Mouse (Mus musculus) forebrain, postnatal 0 days (tissue): Measurements from ENCODE around the gene Ccr9. TPM values are rescaled to one million over a fixed set of nuclear protein-coding genes. Genes with fewer than 3 reads are reported as not detected.
A peak's percentile ranks its signal among the peaks of the same experiment; 100 is the strongest.

Experiments
- ATAC-seq: fragments of 200-750 bp; cut with Nextera tagmentation; 2 replicates; pipeline ENCODE4 v1.8.0; 2017; ENCODE audit warnings: mild to moderate bottlenecking, moderate library complexity
- DNase-seq: peaks from one replicate; pipeline ENCODE4 v3.0.0-alpha.2; 2015
- H3K27ac ChIP-seq: fragments of 300-500 bp; sonication (generic); 2 replicates; pipeline ENCODE4 v1.5.1; 2014; ENCODE audit warnings: low read depth, mild to moderate bottlenecking, antibody characterized with exemption, low read length, moderate library complexity, mixed read lengths
- H3K27me3 ChIP-seq: fragments of 300-500 bp; sonication (generic); 2 replicates; pipeline ENCODE4 v1.6.1; 2014; ENCODE audit warnings: mild to moderate bottlenecking, low read length, mixed read lengths; ENCODE audit not compliant: insufficient read depth
- H3K36me3 ChIP-seq: fragments of 300-500 bp; sonication (generic); 2 replicates; pipeline ENCODE4 v1.6.1; 2014; ENCODE audit warnings: mild to moderate bottlenecking, moderate library complexity; ENCODE audit not compliant: insufficient read depth
- H3K4me1 ChIP-seq: fragments of 300-500 bp; sonication (generic); 2 replicates; pipeline ENCODE4 v1.6.1; 2014; ENCODE audit warnings: antibody characterized with exemption; ENCODE audit not compliant: insufficient read depth
- H3K4me2 ChIP-seq: fragments of 300-500 bp; sonication (generic); 2 replicates; pipeline ENCODE4 v1.6.1; 2014; ENCODE audit warnings: low read depth, mild to moderate bottlenecking, moderate library complexity
- H3K4me3 ChIP-seq: fragments of 300-500 bp; sonication (generic); 2 replicates; pipeline ENCODE4 v1.5.1; 2014; ENCODE audit warnings: low read depth, low read length, mixed read lengths
- H3K9ac ChIP-seq: fragments of 300-500 bp; sonication (generic); 2 replicates; pipeline ENCODE4 v1.6.1; 2014; ENCODE audit warnings: mild to moderate bottlenecking
- H3K9me3 ChIP-seq: fragments of 300-500 bp; sonication (generic); 2 replicates; pipeline ENCODE4 v1.6.1; 2016; ENCODE audit warnings: low read length
- CTCF ChIP-seq: sonication (generic); IDR thresholded peaks from 2 replicates; pipeline ENCODE4 v1.5.1; 2016; ENCODE audit warnings: antibody characterized with exemption, control low read depth, low read depth
- WGBS: fragments of 180-500 bp; shearing (Covaris S2); extraction: QIAGEN DNeasy Blood & Tissue Kit; methylation state at CpG from one replicate; pipeline ENCODE4 v1.1.7; 2014; 5-methylcytosine and 5-hydroxymethylcytosine counted together
- polyA plus RNA-seq: library from polyadenylated mRNA; unstranded; fragments of >200 nt; fragmentation: Nextera tagmentation; extraction: Ambion mirVana; gene quantifications from 2 replicates; pipeline ENCODE4 v1.2.1, GENCODE M21; 2015
- total RNA-seq: library from RNA; depleted of rRNA; stranded (reverse); fragments of >200 nt; gene quantifications from 2 replicates; pipeline ENCODE4 v1.2.3, GENCODE M21; 2014

Gene Ccr9
- total and polyA plus RNA-seq, 2 experiments from 2014 or later, result 0.34 to 0.52 TPM

GRCm38 (mm10) chr9:123679198-123679597, 959 bp downstream of the Ccr9 start:
- WGBS, result 30% methylated on average over 2 of the region's 2 CpGs
- Histone ChIP-seq H3K27ac (no peak overlapping the region), H3K4me3 (peak overlapping the region; percentile 39; the same call in 1 of the 2 replicates), H3K27me3 (peaks cover 37% of the 10 kb centered on the region), H3K4me2 (peak overlapping the region; percentile 74), H3K4me1 (peaks cover 6% of the 10 kb centered on the region; the same call in 1 of the 2 replicates), H3K9ac (no peak overlapping the region), H3K36me3 (no peaks in the 10 kb centered on the region), H3K9me3 (no peaks in the 10 kb centered on the region)
- TF ChIP-seq CTCF, result no peak
- DNase-seq, result no peak
- ATAC-seq, result no peak

GRCm38 (mm10) chr9:123683704-123684103, 5.5 kb downstream of the Ccr9 start:
- H3K36me3 ChIP-seq, result no peaks in the 10 kb centered on the region
- WGBS, result 64% methylated on average over 3 of the region's 3 CpGs
- H3K4me2 ChIP-seq, result no peak overlapping the region
- DNase-seq (no peak), ATAC-seq (no peak)
- H3K27ac ChIP-seq, result no peak overlapping the region
- no peak overlapping the region for H3K4me3 ChIP-seq
- no peak overlapping the region for H3K9ac ChIP-seq
- TF ChIP-seq CTCF, result no peak
- no peaks in the 10 kb centered on the region for H3K4me1 ChIP-seq
- H3K9me3 ChIP-seq, result no peaks in the 10 kb centered on the region
- peaks cover 12% of the 10 kb centered on the region; the same call in 1 of the 2 replicates for H3K27me3 ChIP-seq

- Histone ChIP-seq H3K9ac (no peak overlapping the region), H3K27ac (no peak overlapping the region), H3K9me3 (no peaks in the 10 kb centered on the region), H3K4me2 (no peak overlapping the region), H3K27me3 (no peaks in the 10 kb centered on the region), H3K36me3 (no peaks in the 10 kb centered on the region), H3K4me3 (no peak overlapping the region), H3K4me1 (no peaks in the 10 kb centered on the region)
- ATAC-seq (no peak), DNase-seq (no peak)
- WGBS, result 68% methylated on average over 5 of the region's 5 CpGs
- TF ChIP-seq CTCF, result no peak
Measured at GRCm38 (mm10) chr9:123686206-123686605, 8.0 kb downstream of the Ccr9 start.

- DNase-seq (no peak), ATAC-seq (no peak)
- Histone ChIP-seq H3K27me3 (no peaks in the 10 kb centered on the region), H3K4me2 (no peak overlapping the region), H3K9ac (no peak overlapping the region), H3K4me3 (no peak overlapping the region), H3K27ac (no peak overlapping the region), H3K4me1 (no peaks in the 10 kb centered on the region), H3K9me3 (no peaks in the 10 kb centered on the region), H3K36me3 (peaks cover 8% of the 10 kb centered on the region; the same call in 1 of the 2 replicates)
- 78% methylated on average over 1 of the region's 1 CpGs for WGBS
- no peak for TF ChIP-seq CTCF
Measured at GRCm38 (mm10) chr9:123688227-123688626, 10.0 kb downstream of the Ccr9 start.

- no peak overlapping the region for H3K9ac ChIP-seq
- H3K4me2 ChIP-seq, result no peak overlapping the region
- no peak overlapping the region for H3K4me3 ChIP-seq
- no peak for TF ChIP-seq CTCF
- no peaks in the 10 kb centered on the region for H3K4me1 ChIP-seq
- DNase-seq, result peak; percentile 15
- H3K27me3 ChIP-seq, result no peaks in the 10 kb centered on the region
- no peak for ATAC-seq
- peaks cover 23% of the 10 kb centered on the region for H3K36me3 ChIP-seq
- H3K9me3 ChIP-seq, result no peaks in the 10 kb centered on the region
- no peak overlapping the region for H3K27ac ChIP-seq
- WGBS, result 85% methylated on average over 3 of the region's 3 CpGs
Measured at GRCm38 (mm10) chr9:123695634-123696302, 17.5 kb downstream of the Ccr9 start.

- no peak for ATAC-seq
- WGBS, result 76% methylated on average over 5 of the region's 5 CpGs
Measured at GRCm38 (mm10) chr9:123701822-123702221, 23.6 kb downstream of the Ccr9 start.

GRCm38 (mm10) chr9:123709226-123709625, 31.0 kb downstream of the Ccr9 start:
- peak; percentile 41; the same call in 1 of the 2 replicates for TF ChIP-seq CTCF
- Histone ChIP-seq H3K9me3 (no peaks in the 10 kb centered on the region), H3K27ac (no peak overlapping the region), H3K4me1 (no peaks in the 10 kb centered on the region), H3K9ac (no peak overlapping the region), H3K4me2 (no peak overlapping the region), H3K4me3 (no peak overlapping the region), H3K27me3 (no peaks in the 10 kb centered on the region), H3K36me3 (peaks cover 26% of the 10 kb centered on the region)
- ATAC-seq (no peak), DNase-seq (no peak)
- 44% methylated on average over 2 of the region's 2 CpGs for WGBS

More at GRCm38 (mm10) chr9:123701822-123702221, 23.6 kb downstream of the Ccr9 start:
- no peak overlapping the region for H3K4me3 ChIP-seq
- H3K4me1 ChIP-seq, result no peaks in the 10 kb centered on the region
- no peak overlapping the region for H3K9ac ChIP-seq
- peaks cover 36% of the 10 kb centered on the region for H3K36me3 ChIP-seq
- no peak overlapping the region for H3K27ac ChIP-seq
- H3K9me3 ChIP-seq, result no peaks in the 10 kb centered on the region
- no peaks in the 10 kb centered on the region for H3K27me3 ChIP-seq
- no peak for TF ChIP-seq CTCF
- DNase-seq, result no peak
- no peak overlapping the region for H3K4me2 ChIP-seq
